Mouse (Mus musculus) heart, embryonic 12.5 days (tissue): ENCODE results near the gene Tom1l2. TPM values are rescaled to one million over a fixed set of nuclear protein-coding genes. Genes with fewer than 3 reads are reported as not detected.

Experiments used
- ATAC-seq: fragments of 200-750 bp; cut with Nextera tagmentation; 2 replicates; pipeline ENCODE4 v1.8.0; 2017; ENCODE audit warnings: moderate TSS enrichment, moderate library complexity; ENCODE audit not compliant: insufficient number of reproducible peaks, low FRiP score
- H3K27ac ChIP-seq: fragments of 300-500 bp; sonication (generic); 2 replicates; pipeline ENCODE4 v1.5.1; 2016; ENCODE audit warnings: mild to moderate bottlenecking, moderate library complexity; ENCODE audit not compliant: poor library complexity, severe bottlenecking
- H3K27me3 ChIP-seq: fragments of 300-500 bp; sonication (generic); replicated peaks from 2 replicates; pipeline ENCODE4 v1.6.1; 2016; ENCODE audit warnings: mild to moderate bottlenecking, moderate library complexity
- H3K36me3 ChIP-seq: fragments of 300-500 bp; sonication (generic); 2 replicates; pipeline ENCODE4 v1.6.1; 2016; ENCODE audit warnings: mild to moderate bottlenecking, moderate library complexity
- H3K4me1 ChIP-seq: fragments of 300-500 bp; sonication (generic); replicated peaks from 2 replicates; pipeline ENCODE4 v1.6.1; 2016; ENCODE audit warnings: mild to moderate bottlenecking
- H3K4me2 ChIP-seq: fragments of 300-500 bp; sonication (generic); 2 replicates; pipeline ENCODE4 v1.6.1; 2016; ENCODE audit warnings: mild to moderate bottlenecking, moderate library complexity
- H3K4me3 ChIP-seq: fragments of 300-500 bp; sonication (generic); 2 replicates; pipeline ENCODE4 v1.5.1; 2016; ENCODE audit warnings: mild to moderate bottlenecking
- H3K9ac ChIP-seq: fragments of 300-500 bp; sonication (generic); 2 replicates; pipeline ENCODE4 v1.6.1; 2016; ENCODE audit warnings: mild to moderate bottlenecking, moderate library complexity
- H3K9me3 ChIP-seq: fragments of 300-500 bp; sonication (generic); replicated peaks from 2 replicates; pipeline ENCODE4 v1.6.1; 2016; ENCODE audit warnings: mild to moderate bottlenecking, moderate library complexity
- WGBS: fragments of 180-500 bp; shearing (Covaris S2); methylation state at CpG from one replicate; pipeline ENCODE4 v1.1.7; 2016; 5-methylcytosine and 5-hydroxymethylcytosine counted together
- microRNA-seq: library from miRNA; unstranded; fragments of <30 nt; microRNA quantifications from one replicate; pipeline ENCODE4, GENCODE M21; 2017
- polyA plus RNA-seq: library from polyadenylated mRNA; unstranded; fragments of >200 nt; fragmentation: Nextera tagmentation; extraction: Ambion mirVana; gene quantifications from 2 replicates; pipeline ENCODE4 v1.2.1, GENCODE M21; 2016

The Tom1l2 gene
- polyA plus RNA-seq, 1 experiment from 2014 or later: 32.1 TPM

- Histone ChIP-seq H3K4me1 (peaks cover 88% of the 10 kb centered on the region), H3K27me3 (no peaks in the 10 kb centered on the region), H3K27ac (peak overlapping the region; percentile 97), H3K9ac (peak overlapping the region; percentile 89), H3K4me3 (peak overlapping the region; percentile 65), H3K36me3 (peaks cover 5% of the 10 kb centered on the region; the same call in 1 of the 2 replicates), H3K9me3 (no peaks in the 10 kb centered on the region), H3K4me2 (peak overlapping the region; percentile 99)
- ATAC-seq: no peak
- WGBS: 2% methylated on average over 42 of the region's 42 CpGs
Observed at GRCm38 (mm10) chr11:60176975-60177657, 175.6 kb downstream of the Tom1l2 start.

Small RNA genes lying within 50 kb of the gene (microRNA-seq; reads per million reads assigned to microRNA genes)
- gene Gm27711 (not detected), gene Mir6921 (not detected), gene Mir6922 (not detected)

Other genes starting within 250 kb of the Tom1l2 start
- 22.2 and 29.9 TPM in 2 replicates for gene Rai1, start 247.9 kb downstream of the Tom1l2 start, polyA plus RNA-seq
- gene Srebf1, start 130.3 kb downstream of the Tom1l2 start, polyA plus RNA-seq: 39.7 and 41.1 TPM in 2 replicates
- gene Drc3, start 424 bp upstream of the Tom1l2 start, polyA plus RNA-seq: 1.6 and 2.3 TPM in 2 replicates
- 21.6 and 22.9 TPM in 2 replicates for gene Gid4, start 64.2 kb upstream of the Tom1l2 start, polyA plus RNA-seq
- gene Atpaf2, start 65.6 kb upstream of the Tom1l2 start, polyA plus RNA-seq: 47.2 and 50.5 TPM in 2 replicates
- gene Drg2, start 101.7 kb upstream of the Tom1l2 start, polyA plus RNA-seq: 67.1 and 69.4 TPM in 2 replicates
- gene Myo15, start 116.4 kb upstream of the Tom1l2 start, polyA plus RNA-seq: 0.04 and 0.15 TPM in 2 replicates
- 41.8 and 44.6 TPM in 2 replicates for gene Alkbh5, start 183.5 kb upstream of the Tom1l2 start, polyA plus RNA-seq